Mouse (Mus musculus): ENCODE measurements around the gene Uhrf1bp1l.
A peak's percentile ranks its signal among the peaks of the same experiment; 100 is the strongest.

Gene Uhrf1bp1l

GRCm38 (mm10) chr10:89746581-89746980 is 1.8 kb downstream of the Uhrf1bp1l start:
- no peak for DNase-seq (ENCODE audit: low read depth)

DNA sequence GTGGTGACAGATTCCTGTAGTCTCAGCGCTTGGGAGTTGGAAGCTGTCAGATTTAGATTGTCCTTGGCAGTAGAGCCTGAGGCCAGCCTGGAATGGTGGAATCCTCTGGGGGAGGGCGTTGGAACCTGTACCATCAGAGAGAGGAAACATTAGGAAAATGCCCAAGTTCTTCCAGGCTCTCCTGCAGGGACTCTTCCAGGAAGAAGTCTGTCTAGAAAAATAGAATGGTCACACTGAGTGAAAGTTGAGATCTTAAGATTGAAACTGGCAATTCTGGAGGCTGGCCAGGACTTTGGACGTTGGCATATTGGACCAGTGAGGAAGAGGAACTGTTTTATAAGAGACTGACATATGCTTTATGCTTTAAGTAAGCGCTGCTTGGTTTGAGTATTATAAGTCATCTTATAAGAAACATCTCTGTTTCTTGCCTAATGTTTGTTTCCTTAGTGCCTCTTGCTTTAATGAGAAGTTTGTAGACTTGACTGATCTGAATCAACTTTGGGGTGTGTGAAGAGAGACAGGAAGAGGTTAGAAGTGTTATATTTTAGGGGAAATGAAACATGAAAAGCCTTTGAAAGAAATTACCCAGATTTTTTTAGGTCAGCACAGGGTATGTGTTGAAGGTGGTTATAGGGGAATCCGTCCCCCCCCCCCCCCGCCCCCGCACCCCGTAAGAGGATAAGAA is 2.6 kb downstream of the Uhrf1bp1l start:
- DNase-seq (ENCODE audit: low read depth) = no peak

DNA sequence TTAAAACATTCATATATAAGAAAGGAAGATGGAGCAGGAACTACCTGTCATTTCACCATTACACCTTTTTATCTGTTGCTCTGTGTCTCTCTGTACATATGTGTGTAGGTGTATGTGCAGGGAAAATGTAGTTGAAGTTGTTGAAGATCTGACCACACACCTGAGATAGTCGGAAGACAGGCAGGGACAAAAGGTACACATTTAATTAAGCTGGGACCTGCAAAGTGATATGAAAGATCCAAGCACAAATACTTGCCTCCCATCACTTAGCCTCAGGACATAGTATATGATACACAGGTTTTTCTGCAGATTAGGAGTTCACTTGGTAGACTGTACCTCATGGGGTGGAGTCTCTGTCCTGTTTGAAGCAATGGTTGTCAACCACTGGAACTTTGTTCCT is 3.1 kb downstream of the Uhrf1bp1l start:
- no peak for DNase-seq (ENCODE audit: low read depth)

DNA sequence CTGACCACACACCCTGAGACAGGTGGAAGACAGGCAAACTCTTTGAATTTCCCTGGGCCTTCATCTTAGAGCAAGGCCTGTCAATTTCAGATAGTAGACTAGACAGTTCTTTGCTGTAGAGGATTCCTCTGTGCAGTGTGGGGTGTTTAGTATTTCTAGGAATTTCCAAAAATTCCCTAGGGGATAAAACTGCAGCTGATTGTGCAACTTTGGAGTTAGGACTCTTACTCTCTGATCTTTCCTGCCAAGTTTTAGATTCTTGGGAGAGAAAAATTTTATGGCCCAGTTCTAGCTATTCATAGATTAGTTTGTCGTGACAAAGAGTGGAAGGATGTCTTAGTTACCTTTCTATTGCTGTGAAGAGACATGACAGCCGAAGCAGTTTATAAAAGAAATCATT is 3.8 kb downstream of the Uhrf1bp1l start:
- no peak for DNase-seq (ENCODE audit: low read depth)

GRCm38 (mm10) chr10:89751069-89751468 is 6.3 kb downstream of the Uhrf1bp1l start:
- no peak for DNase-seq (ENCODE audit: low read depth)

GRCm38 (mm10) chr10:89755231-89755630 is 10.4 kb downstream of the Uhrf1bp1l start:
- no peak for DNase-seq (ENCODE audit: low read depth)

- DNase-seq (ENCODE audit: low read depth) = no peak
Observed at GRCm38 (mm10) chr10:89760772-89761171, 16.0 kb downstream of the Uhrf1bp1l start.

- DNase-seq (ENCODE audit: low read depth) = no peak
Observed at GRCm38 (mm10) chr10:89764457-89765121, 19.8 kb downstream of the Uhrf1bp1l start.

DNA sequence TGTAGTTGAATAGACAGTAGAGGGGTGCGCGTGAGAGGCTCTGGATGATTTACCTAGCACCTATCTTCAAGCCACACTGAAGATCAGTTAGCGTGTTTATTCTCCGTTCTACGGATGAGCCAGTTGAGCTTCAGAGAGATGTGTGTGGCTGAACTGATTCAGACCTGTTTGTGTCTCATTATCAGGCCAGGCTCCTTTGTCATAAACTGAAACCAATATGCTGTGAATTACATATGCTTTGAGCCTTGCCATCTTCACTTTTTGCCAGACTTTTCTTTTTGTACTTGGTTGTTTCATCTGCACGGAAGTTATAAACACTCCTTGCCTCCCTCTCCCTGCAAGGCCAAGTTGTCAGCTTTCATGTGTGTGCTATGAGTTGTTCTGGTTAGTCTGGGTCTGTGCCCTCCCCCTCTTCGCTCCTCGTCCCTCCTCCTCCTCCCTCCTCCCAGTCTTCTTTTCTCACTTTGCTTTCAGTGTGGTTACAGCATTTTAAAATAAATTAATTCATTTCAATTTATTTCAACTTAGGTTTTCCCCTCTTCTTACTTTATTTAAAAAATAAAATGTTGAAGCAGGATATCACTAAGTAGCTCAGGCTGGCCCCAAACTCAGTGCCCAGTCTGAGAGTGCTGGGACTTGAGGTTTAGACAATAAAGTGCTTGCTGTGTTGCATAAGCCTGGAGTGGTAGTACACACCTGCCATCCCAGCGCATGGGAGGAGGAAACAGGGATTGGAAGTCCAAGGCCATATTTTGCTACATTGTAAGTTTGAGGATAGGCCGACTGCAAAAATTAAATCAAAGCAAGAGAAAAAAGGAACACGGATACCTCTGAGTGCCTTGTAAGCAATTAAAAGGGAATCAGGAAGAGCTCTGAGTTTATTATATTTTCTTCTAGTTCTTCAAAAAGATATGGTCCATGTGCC is 21.3 kb downstream of the Uhrf1bp1l start:
- no peak for DNase-seq (ENCODE audit: low read depth)

- no peak for DNase-seq (ENCODE audit: low read depth)
Observed at GRCm38 (mm10) chr10:89768352-89769020, 23.7 kb downstream of the Uhrf1bp1l start.

- DNase-seq (ENCODE audit: low read depth) = no peak
Observed at GRCm38 (mm10) chr10:89769096-89769495, 24.3 kb downstream of the Uhrf1bp1l start.

DNA sequence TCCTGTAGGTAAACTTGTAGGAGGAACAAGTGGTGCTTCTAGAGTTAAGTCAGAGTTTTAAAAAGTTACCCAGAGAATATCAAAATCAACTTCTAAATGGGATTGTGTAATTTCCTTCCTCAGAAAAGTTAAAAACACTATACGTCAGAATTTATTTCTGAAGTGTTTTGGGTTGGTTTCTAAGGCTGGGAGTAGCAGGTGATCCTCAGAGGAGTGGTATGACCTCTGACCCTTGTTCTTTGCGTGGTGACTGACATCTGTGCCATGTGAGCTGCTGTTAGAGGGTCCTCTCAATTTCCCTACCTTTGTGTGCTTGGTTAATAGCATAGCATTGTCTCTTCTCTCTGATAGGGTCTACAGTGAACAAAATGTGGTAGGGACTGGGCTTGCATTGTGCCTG is 27.1 kb downstream of the Uhrf1bp1l start:
- DNase-seq (ENCODE audit: low read depth) = no peak

- DNase-seq (ENCODE audit: low read depth) = no peak
Observed at GRCm38 (mm10) chr10:89776029-89776428, 31.2 kb downstream of the Uhrf1bp1l start.

- peak; percentile 53 for DNase-seq (ENCODE audit: low read depth)
Observed at GRCm38 (mm10) chr10:89791870-89792269, 47.1 kb downstream of the Uhrf1bp1l start.

GRCm38 (mm10) chr10:89794121-89794520 is 49.3 kb downstream of the Uhrf1bp1l start:
- DNase-seq (ENCODE audit: low read depth) = no peak

DNA sequence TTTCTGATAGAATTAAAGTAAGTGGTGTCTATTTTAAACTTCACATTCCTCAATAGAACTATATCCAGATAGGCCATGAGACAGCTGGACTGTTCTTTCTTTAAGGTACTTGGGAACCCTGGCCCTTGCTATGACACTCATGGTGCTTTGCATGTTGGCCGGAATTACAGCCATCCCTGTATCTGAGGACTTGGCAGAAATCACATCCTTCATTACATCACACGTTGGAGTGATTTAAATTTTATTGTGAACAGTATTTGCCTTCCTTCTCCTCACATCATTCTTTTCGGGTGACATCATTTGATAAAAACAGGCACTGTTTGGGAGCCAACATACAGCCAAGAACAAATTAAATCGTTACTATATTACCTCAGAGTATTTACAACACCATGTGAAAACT is 74.4 kb downstream of the Uhrf1bp1l start:
- DNase-seq (ENCODE audit: low read depth) = no peak

DNA sequence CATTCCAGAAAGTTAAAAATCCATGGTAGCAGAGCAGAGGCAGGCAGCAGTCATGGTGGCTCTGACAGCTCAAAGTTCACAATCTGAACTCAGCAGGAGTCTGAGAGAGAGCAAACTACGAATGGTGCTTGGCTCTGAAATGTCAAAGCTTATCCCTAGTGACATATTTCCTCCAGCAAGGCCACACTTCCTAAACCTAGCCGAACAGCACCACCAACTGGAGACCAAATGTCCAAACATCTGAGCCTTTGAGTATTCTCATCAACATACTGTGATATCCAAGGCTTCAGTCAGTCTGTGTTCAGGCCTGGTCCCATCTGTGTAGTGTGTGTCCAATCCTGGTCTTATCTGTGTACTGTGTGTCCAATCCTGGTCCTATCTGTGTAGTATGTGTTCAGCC is 79.1 kb downstream of the Uhrf1bp1l start:
- peak; percentile 25 for DNase-seq (ENCODE audit: low read depth)

DNA sequence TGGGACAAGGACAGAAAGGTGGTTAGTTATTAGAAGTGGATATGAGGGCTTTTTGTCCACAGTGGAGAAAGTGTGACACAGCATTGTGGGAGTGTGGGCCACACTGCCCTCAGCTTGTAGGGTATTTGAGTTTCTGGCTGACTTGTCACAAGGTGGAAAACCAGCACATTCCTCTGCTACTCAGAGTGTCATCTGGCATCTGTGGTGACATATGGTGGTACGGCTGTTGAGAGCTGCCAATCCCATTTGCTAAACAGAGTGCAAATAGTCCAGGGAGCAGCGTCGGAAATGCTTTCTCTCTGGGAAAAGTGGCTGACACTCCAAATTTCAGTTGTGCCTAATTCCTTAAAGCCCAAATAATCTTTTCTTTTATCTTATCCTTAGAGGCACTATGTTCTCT is 82.1 kb downstream of the Uhrf1bp1l start:
- DNase-seq (ENCODE audit: low read depth) = no peak

DNA sequence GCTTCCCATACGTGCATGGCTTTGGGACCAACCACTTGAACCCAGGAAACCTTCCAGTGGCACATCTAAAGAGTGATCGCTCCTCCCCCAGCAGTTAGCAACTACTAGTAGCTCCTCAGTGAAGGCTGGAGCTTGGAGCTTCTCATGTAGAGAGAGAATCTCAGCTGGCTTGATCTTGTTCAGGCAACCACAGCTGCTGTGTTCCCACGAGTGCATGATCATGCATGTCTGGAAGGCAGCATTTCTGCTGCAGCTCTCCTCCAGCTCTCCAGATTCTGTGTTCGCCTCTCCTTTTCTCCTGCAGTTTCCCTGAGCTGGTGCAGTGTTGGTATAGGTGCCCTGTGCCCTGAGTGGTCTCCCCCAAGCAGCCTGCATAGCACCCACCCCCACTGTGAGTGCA is 87.5 kb downstream of the Uhrf1bp1l start:
- no peak for DNase-seq (ENCODE audit: low read depth)

GRCm38 (mm10) chr10:89833166-89833565 is 88.4 kb downstream of the Uhrf1bp1l start:
- DNase-seq (ENCODE audit: low read depth) = no peak

DNA sequence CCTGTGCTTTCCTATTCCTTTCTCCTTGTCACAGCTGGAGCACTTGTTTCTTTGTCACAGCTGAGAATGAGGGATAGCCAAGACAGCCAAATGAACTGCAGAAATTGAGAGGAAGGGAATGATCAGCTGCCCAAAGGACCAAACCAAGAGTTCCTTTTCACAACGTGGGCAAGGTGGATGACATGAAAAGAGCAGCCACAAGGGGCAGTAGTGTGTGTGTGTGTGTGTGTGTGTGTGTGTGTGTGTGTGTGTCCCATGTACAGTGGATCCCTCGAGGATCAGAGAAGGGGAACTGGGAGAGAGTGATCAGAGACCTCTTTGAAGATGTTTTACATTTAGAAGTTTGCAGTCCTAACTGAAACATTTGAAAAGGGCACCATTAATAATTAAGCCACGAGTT is 92.7 kb downstream of the Uhrf1bp1l start:
- no peak for DNase-seq (ENCODE audit: low read depth)

DNA sequence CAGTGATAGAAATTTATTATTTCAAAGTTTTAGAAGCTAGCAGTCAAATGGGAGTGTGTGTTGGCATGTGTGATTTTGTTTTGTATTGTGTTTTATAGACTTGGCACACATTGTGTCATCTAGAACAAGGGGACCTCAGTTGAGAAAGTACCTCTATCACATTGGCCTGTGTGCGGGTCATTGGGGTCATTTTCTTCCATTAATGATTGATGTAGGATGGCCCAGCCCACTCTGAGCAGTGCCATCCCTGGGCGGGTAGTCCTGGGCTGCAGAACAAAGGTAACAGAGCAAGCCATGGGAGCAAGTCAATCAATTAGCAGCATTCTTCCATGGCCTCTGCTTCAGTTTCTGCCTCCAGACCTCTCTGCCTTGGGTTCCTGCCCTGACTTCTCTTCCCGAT is 94.0 kb downstream of the Uhrf1bp1l start:
- no peak for DNase-seq (ENCODE audit: low read depth)
